Mouse (Mus musculus) hindbrain, postnatal 0 days (tissue): Measurements from ENCODE around the gene Tmem199. TPM values are rescaled to one million over a fixed set of nuclear protein-coding genes. Genes with fewer than 3 reads are reported as not detected.
A peak's percentile ranks its signal among the peaks of the same experiment; 100 is the strongest.

Experiments used
- ATAC-seq: fragments of 200-750 bp; cut with Nextera tagmentation; 2 replicates; pipeline ENCODE4 v1.8.0; 2017; ENCODE audit warnings: mild to moderate bottlenecking, moderate TSS enrichment, moderate library complexity
- DNase-seq: peaks from one replicate; pipeline ENCODE4 v3.0.0-alpha.2; 2015; ENCODE audit warnings: low spot score
- H3K27ac ChIP-seq: fragments of 300-500 bp; sonication (generic); 2 replicates; pipeline ENCODE4 v1.5.1; 2014; ENCODE audit warnings: mild to moderate bottlenecking
- H3K27me3 ChIP-seq: fragments of 300-500 bp; sonication (generic); 2 replicates; pipeline ENCODE4 v1.6.1; 2014; ENCODE audit warnings: low read length, mixed read lengths; ENCODE audit not compliant: insufficient read depth
- H3K36me3 ChIP-seq: fragments of 300-500 bp; sonication (generic); 2 replicates; pipeline ENCODE4 v1.6.1; 2014; ENCODE audit warnings: low read length, mixed read lengths; ENCODE audit not compliant: insufficient read depth
- H3K4me1 ChIP-seq: fragments of 300-500 bp; sonication (generic); 2 replicates; pipeline ENCODE4 v1.6.1; 2014; ENCODE audit warnings: antibody characterized with exemption, low read length, mixed read lengths; ENCODE audit not compliant: insufficient read depth
- H3K4me2 ChIP-seq: fragments of 300-500 bp; sonication (generic); 2 replicates; pipeline ENCODE4 v1.6.1; 2014; ENCODE audit warnings: low read depth, mild to moderate bottlenecking, low read length, moderate library complexity, mixed read lengths
- H3K4me3 ChIP-seq: fragments of 300-500 bp; sonication (generic); 2 replicates; pipeline ENCODE4 v1.5.1; 2014; ENCODE audit warnings: low read length
- H3K9ac ChIP-seq: fragments of 300-500 bp; sonication (generic); replicated peaks from 2 replicates; pipeline ENCODE4 v1.6.1; 2014; ENCODE audit warnings: mild to moderate bottlenecking, low read length, moderate library complexity, mixed read lengths
- H3K9me3 ChIP-seq: fragments of 300-500 bp; sonication (generic); 2 replicates; pipeline ENCODE4 v1.6.1; 2016; ENCODE audit warnings: low read length, mixed read lengths
- CTCF ChIP-seq: IDR thresholded peaks from 2 replicates; pipeline ENCODE4 v1.5.1; 2016; ENCODE audit warnings: antibody characterized with exemption, control low read depth, low read depth
- WGBS: fragments of 180-500 bp; shearing (Covaris S2); extraction: QIAGEN DNeasy Blood & Tissue Kit; methylation state at CpG from one replicate; pipeline ENCODE4 v1.1.7; 2014; 5-methylcytosine and 5-hydroxymethylcytosine counted together
- polyA plus RNA-seq: library from polyadenylated mRNA; unstranded; fragments of >200 nt; fragmentation: Nextera tagmentation; extraction: Ambion mirVana; gene quantifications from 2 replicates; pipeline ENCODE4 v1.2.1, GENCODE M21; 2015
- total RNA-seq: library from RNA; depleted of rRNA; stranded (reverse); fragments of >200 nt; gene quantifications from 2 replicates; pipeline ENCODE4 v1.2.3, GENCODE M21; 2014

The Tmem199 gene
- total and polyA plus RNA-seq, 2 experiments from 2014 or later, result 40.3 to 84.8 TPM

DNA sequence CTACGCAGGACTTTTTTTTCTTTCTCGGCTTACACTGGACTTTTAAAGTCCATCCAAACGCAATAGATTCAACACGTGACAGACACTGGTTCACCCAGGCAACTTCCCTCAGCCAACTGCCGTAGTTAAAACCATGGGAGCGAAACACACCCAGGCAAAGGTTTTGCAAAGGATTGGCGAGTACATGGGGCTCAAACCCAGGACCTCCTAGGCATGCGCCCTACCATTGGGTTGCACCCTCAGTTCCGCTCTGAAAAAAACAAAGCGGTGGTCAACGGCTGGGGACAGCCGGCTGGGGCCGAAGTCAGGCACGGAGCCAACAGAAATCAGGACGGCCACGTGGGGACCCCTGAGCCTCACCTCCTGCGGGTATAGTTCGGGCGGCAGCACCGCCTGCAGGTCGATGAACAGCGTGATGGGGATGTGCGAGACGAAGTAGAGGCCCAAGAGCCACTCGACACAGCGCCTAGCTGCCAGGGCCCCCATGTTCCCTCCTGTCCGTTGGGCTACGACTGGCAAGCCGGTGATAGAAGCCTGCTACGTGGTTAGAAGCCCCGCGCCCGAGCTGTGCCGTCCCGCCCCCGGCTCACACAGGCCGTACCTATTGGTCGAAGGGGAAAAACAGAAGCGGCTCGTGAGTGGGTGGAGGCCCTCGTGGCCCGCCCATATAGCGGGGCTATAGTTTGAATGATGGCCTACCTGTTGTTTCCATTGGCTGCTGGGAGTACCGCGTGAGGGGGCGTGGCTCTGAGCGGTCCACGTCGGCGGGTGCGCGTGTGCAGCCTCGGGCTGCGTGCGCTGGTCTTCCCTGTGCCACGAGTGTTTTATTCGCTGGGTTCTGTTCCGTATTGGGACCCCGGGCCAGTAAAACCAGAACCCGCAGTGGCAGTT lies 38.4 kb upstream of the Tmem199 start, which contains the start of gene Tmem97:
Gene Tmem97 (minus strand): TSS at position 610 of the 891 bp plus-strand sequence.
- under 1% methylated on average over 60 of the region's 60 CpGs for WGBS
- Histone ChIP-seq H3K4me1 (0 out of 2 replicates have a peak, but pooled peaks cover 7% of the 10 kb centered on the region), H3K4me3 (peak within 1 kb of the TSS; percentile 63), H3K4me2 (peak within 1 kb of the TSS; percentile 91), H3K27ac (peak within 1 kb of the TSS; percentile 79), H3K27me3 (no peaks in the 10 kb centered on the region), H3K9me3 (no peaks in the 10 kb centered on the region), H3K9ac (peak within 1 kb of the TSS; percentile 61), H3K36me3 (no peaks in the 10 kb centered on the region)
- DNase-seq, result peak; percentile 98
- peak; percentile 100 for ATAC-seq
- peak; percentile 49 for TF ChIP-seq CTCF

GRCm38 (mm10) chr11:78549491-78549987 lies 37.6 kb upstream of the Tmem199 start:
- TF ChIP-seq CTCF, result no peak

GRCm38 (mm10) chr11:78547718-78548460 lies 35.9 kb upstream of the Tmem199 start:
- WGBS, result 81% methylated on average over 2 of the region's 2 CpGs
- no peak overlapping the region for H3K4me2 ChIP-seq
- no peak overlapping the region for H3K9ac ChIP-seq
- no peak overlapping the region for H3K4me3 ChIP-seq
- 0 out of 2 replicates have a peak, but pooled peaks cover 7% of the 10 kb centered on the region for H3K4me1 ChIP-seq
- no peaks in the 10 kb centered on the region; the same call in 1 of the 2 replicates for H3K36me3 ChIP-seq
- H3K9me3 ChIP-seq, result no peaks in the 10 kb centered on the region
- DNase-seq (no peak), ATAC-seq (no peak)
- no peaks in the 10 kb centered on the region for H3K27me3 ChIP-seq
- no peak overlapping the region for H3K27ac ChIP-seq
- no peak for TF ChIP-seq CTCF

More at GRCm38 (mm10) chr11:78549491-78549987, 37.6 kb upstream of the Tmem199 start:
- Histone ChIP-seq H3K27me3 (no peaks in the 10 kb centered on the region), H3K9me3 (no peaks in the 10 kb centered on the region), H3K4me2 (peak overlapping the region; percentile 91), H3K4me3 (peak overlapping the region; percentile 63), H3K9ac (peak overlapping the region; percentile 61), H3K27ac (no peak overlapping the region), H3K4me1 (0 out of 2 replicates have a peak, but pooled peaks cover 7% of the 10 kb centered on the region), H3K36me3 (no peaks in the 10 kb centered on the region)
- no peak for ATAC-seq
- no peak for DNase-seq
- 15% methylated on average over 5 of the region's 5 CpGs for WGBS

GRCm38 (mm10) chr11:78545181-78545580 lies 33.2 kb upstream of the Tmem199 start:
- H3K9me3 ChIP-seq, result no peaks in the 10 kb centered on the region
- 0 out of 2 replicates have a peak, but pooled peaks cover 7% of the 10 kb centered on the region for H3K4me1 ChIP-seq
- DNase-seq (no peak), ATAC-seq (no peak)
- no peak overlapping the region for H3K27ac ChIP-seq
- 76% methylated on average over 8 of the region's 8 CpGs for whole genome bisulfite sequencing
- no peak for TF ChIP-seq CTCF
- H3K4me2 ChIP-seq, result no peak overlapping the region
- H3K36me3 ChIP-seq, result peaks cover 11% of the 10 kb centered on the region; the same call in 1 of the 2 replicates
- H3K4me3 ChIP-seq, result no peak overlapping the region
- H3K27me3 ChIP-seq, result no peaks in the 10 kb centered on the region
- no peak overlapping the region for H3K9ac ChIP-seq

GRCm38 (mm10) chr11:78544449-78545111 lies 32.6 kb upstream of the Tmem199 start:
- peak; percentile 43 for TF ChIP-seq CTCF
- DNase-seq, result peak; percentile 50
- no peak overlapping the region for H3K4me2 ChIP-seq
- H3K27ac ChIP-seq, result no peak overlapping the region
- 95% methylated on average over 7 of the region's 7 CpGs for WGBS
- H3K4me3 ChIP-seq, result no peak overlapping the region
- no peak overlapping the region for H3K9ac ChIP-seq
- no peaks in the 10 kb centered on the region for H3K9me3 ChIP-seq
- peaks cover 16% of the 10 kb centered on the region; the same call in 1 of the 2 replicates for H3K36me3 ChIP-seq
- ATAC-seq, result no peak
- H3K4me1 ChIP-seq, result 0 out of 2 replicates have a peak, but pooled peaks cover 5% of the 10 kb centered on the region
- H3K27me3 ChIP-seq, result no peaks in the 10 kb centered on the region

- no peak overlapping the region for H3K27ac ChIP-seq
- ATAC-seq (no peak), DNase-seq (no peak)
- no peak overlapping the region for H3K9ac ChIP-seq
- H3K4me1 ChIP-seq, result peaks cover 14% of the 10 kb centered on the region; the same call in 1 of the 2 replicates
- no peak overlapping the region for H3K4me3 ChIP-seq
- H3K9me3 ChIP-seq, result no peaks in the 10 kb centered on the region
- H3K27me3 ChIP-seq, result no peaks in the 10 kb centered on the region
- peaks cover 16% of the 10 kb centered on the region; the same call in 1 of the 2 replicates for H3K36me3 ChIP-seq
- WGBS, result 89% methylated on average over 3 of the region's 3 CpGs
- H3K4me2 ChIP-seq, result no peak overlapping the region
- no peak for TF ChIP-seq CTCF
Measured at GRCm38 (mm10) chr11:78540358-78540757, 28.4 kb upstream of the Tmem199 start.
